Mouse (Mus musculus) limb, embryonic 13.5 days (tissue): Measurements from ENCODE around the gene Tnrc6a. TPM values are rescaled to one million over a fixed set of nuclear protein-coding genes. Genes with fewer than 3 reads are reported as not detected.

Experiments
- ATAC-seq: fragments of 200-750 bp; cut with Nextera tagmentation; 2 replicates; pipeline ENCODE4 v1.8.0; 2017; ENCODE audit warnings: low read depth, moderate number of reproducible peaks, moderate TSS enrichment; ENCODE audit not compliant: low FRiP score
- H3K27ac ChIP-seq: fragments of 300-500 bp; sonication (generic); 2 replicates; pipeline ENCODE4 v1.5.1; 2015; ENCODE audit warnings: inconsistent platforms, mild to moderate bottlenecking, moderate library complexity
- H3K27me3 ChIP-seq: fragments of 300-500 bp; sonication (generic); 2 replicates; pipeline ENCODE4 v1.6.1; 2015; ENCODE audit warnings: mild to moderate bottlenecking, inconsistent platforms
- H3K36me3 ChIP-seq: fragments of 300-500 bp; sonication (generic); 2 replicates; pipeline ENCODE4 v1.6.1; 2015; ENCODE audit warnings: inconsistent platforms, mild to moderate bottlenecking, moderate library complexity
- H3K4me1 ChIP-seq: fragments of 300-500 bp; sonication (generic); 2 replicates; pipeline ENCODE4 v1.6.1; 2015; ENCODE audit warnings: inconsistent platforms
- H3K4me2 ChIP-seq: fragments of 300-500 bp; sonication (generic); replicated peaks from 2 replicates; pipeline ENCODE4 v1.6.1; 2015; ENCODE audit warnings: inconsistent platforms, mild to moderate bottlenecking, moderate library complexity
- H3K4me3 ChIP-seq: fragments of 300-500 bp; sonication (generic); 2 replicates; pipeline ENCODE4 v1.5.1; 2015; ENCODE audit warnings: moderate library complexity, mild to moderate bottlenecking, inconsistent platforms
- H3K9ac ChIP-seq: fragments of 300-500 bp; sonication (generic); 2 replicates; pipeline ENCODE4 v1.6.1; 2015; ENCODE audit warnings: mild to moderate bottlenecking, inconsistent platforms
- H3K9me3 ChIP-seq: fragments of 300-500 bp; sonication (generic); 2 replicates; pipeline ENCODE4 v1.6.1; 2016; ENCODE audit warnings: inconsistent platforms
- WGBS: fragments of 180-500 bp; shearing (Covaris S2); methylation state at CpG from one replicate; pipeline ENCODE4 v1.1.7; 2015; 5-methylcytosine and 5-hydroxymethylcytosine counted together
- polyA plus RNA-seq: library from polyadenylated mRNA; unstranded; fragments of >200 nt; fragmentation: Nextera tagmentation; extraction: Ambion mirVana; gene quantifications from 2 replicates; pipeline ENCODE4 v1.2.1, GENCODE M21; 2015

Tnrc6a gene
- polyA plus RNA-seq, 1 experiment from 2014 or later: 63.3 TPM

GRCm38 (mm10) chr7:123172101-123172500, 48.4 kb downstream of the Tnrc6a start:
- Histone ChIP-seq H3K4me3 (no peak overlapping the region), H3K4me1 (no peaks in the 10 kb centered on the region), H3K9me3 (no peaks in the 10 kb centered on the region), H3K36me3 (peaks cover 92% of the 10 kb centered on the region), H3K27me3 (no peaks in the 10 kb centered on the region), H3K4me2 (no peak overlapping the region), H3K27ac (no peak overlapping the region), H3K9ac (no peak overlapping the region)
- no peak for ATAC-seq
- WGBS: 95% methylated on average over 5 of the region's 5 CpGs

- Histone ChIP-seq H3K27ac (no peak overlapping the region), H3K4me1 (no peaks in the 10 kb centered on the region), H3K4me3 (no peak overlapping the region), H3K4me2 (no peak overlapping the region), H3K9ac (no peak overlapping the region), H3K36me3 (peaks cover 85% of the 10 kb centered on the region), H3K9me3 (no peaks in the 10 kb centered on the region), H3K27me3 (no peaks in the 10 kb centered on the region)
- no peak for ATAC-seq
Observed at GRCm38 (mm10) chr7:123177215-123177614, 53.5 kb downstream of the Tnrc6a start.

- no peak for ATAC-seq
- Histone ChIP-seq H3K9me3 (no peaks in the 10 kb centered on the region), H3K4me1 (no peaks in the 10 kb centered on the region), H3K9ac (no peak overlapping the region), H3K27ac (no peak overlapping the region), H3K27me3 (no peaks in the 10 kb centered on the region), H3K36me3 (peaks cover 91% of the 10 kb centered on the region), H3K4me3 (no peak overlapping the region), H3K4me2 (no peak overlapping the region)
- WGBS: 88% methylated on average over 20 of the region's 20 CpGs
Observed at GRCm38 (mm10) chr7:123181787-123182701, 58.4 kb downstream of the Tnrc6a start.

- 93% methylated on average over 1 of the region's 1 CpGs for WGBS
- H3K9me3 ChIP-seq: no peaks in the 10 kb centered on the region
Observed at GRCm38 (mm10) chr7:123184891-123185290, 61.2 kb downstream of the Tnrc6a start.

GRCm38 (mm10) chr7:123186463-123186862, 62.8 kb downstream of the Tnrc6a start:
- Histone ChIP-seq H3K27me3 (no peaks in the 10 kb centered on the region), H3K27ac (no peak overlapping the region), H3K9ac (no peak overlapping the region), H3K4me3 (no peak overlapping the region), H3K9me3 (no peaks in the 10 kb centered on the region), H3K4me1 (no peaks in the 10 kb centered on the region), H3K4me2 (no peak overlapping the region), H3K36me3 (peaks cover 95% of the 10 kb centered on the region)
- WGBS: 81% methylated on average over 6 of the region's 6 CpGs
- no peak for ATAC-seq

More at GRCm38 (mm10) chr7:123184891-123185290, 61.2 kb downstream of the Tnrc6a start:
- peaks cover 95% of the 10 kb centered on the region for H3K36me3 ChIP-seq
- H3K27me3 ChIP-seq: no peaks in the 10 kb centered on the region
- no peak overlapping the region for H3K4me3 ChIP-seq
- no peaks in the 10 kb centered on the region for H3K4me1 ChIP-seq
- no peak overlapping the region for H3K4me2 ChIP-seq
- H3K9ac ChIP-seq: no peak overlapping the region
- no peak for ATAC-seq
- no peak overlapping the region for H3K27ac ChIP-seq

GRCm38 (mm10) chr7:123187246-123187645, 63.6 kb downstream of the Tnrc6a start:
- H3K27ac ChIP-seq: no peak overlapping the region
- H3K4me1 ChIP-seq: no peaks in the 10 kb centered on the region
- 81% methylated on average over 4 of the region's 4 CpGs for WGBS
- H3K4me2 ChIP-seq: no peak overlapping the region
- no peaks in the 10 kb centered on the region for H3K9me3 ChIP-seq
- peaks cover 95% of the 10 kb centered on the region for H3K36me3 ChIP-seq
- H3K4me3 ChIP-seq: no peak overlapping the region
- no peaks in the 10 kb centered on the region for H3K27me3 ChIP-seq
- ATAC-seq: no peak
- H3K9ac ChIP-seq: no peak overlapping the region

- peaks cover 95% of the 10 kb centered on the region for H3K36me3 ChIP-seq
- H3K4me2 ChIP-seq: no peak overlapping the region
- ATAC-seq: no peak
- H3K4me3 ChIP-seq: no peak overlapping the region
- no peak overlapping the region for H3K9ac ChIP-seq
- no peaks in the 10 kb centered on the region for H3K4me1 ChIP-seq
- H3K27ac ChIP-seq: no peak overlapping the region
- WGBS: 95% methylated on average over 3 of the region's 3 CpGs
- H3K9me3 ChIP-seq: no peaks in the 10 kb centered on the region
- H3K27me3 ChIP-seq: no peaks in the 10 kb centered on the region
Observed at GRCm38 (mm10) chr7:123188462-123188861, 64.8 kb downstream of the Tnrc6a start.

- Histone ChIP-seq H3K27me3 (no peaks in the 10 kb centered on the region), H3K4me3 (no peak overlapping the region), H3K4me2 (no peak overlapping the region), H3K27ac (no peak overlapping the region), H3K9me3 (no peaks in the 10 kb centered on the region), H3K36me3 (peaks cover 88% of the 10 kb centered on the region), H3K9ac (no peak overlapping the region), H3K4me1 (no peaks in the 10 kb centered on the region)
- ATAC-seq: no peak
- WGBS: 97% methylated on average over 8 of the region's 8 CpGs
Observed at GRCm38 (mm10) chr7:123189762-123190161, 66.1 kb downstream of the Tnrc6a start.

GRCm38 (mm10) chr7:123191731-123192130, 68.0 kb downstream of the Tnrc6a start:
- 90% methylated on average over 5 of the region's 5 CpGs for WGBS
- H3K9ac ChIP-seq: no peak overlapping the region
- no peaks in the 10 kb centered on the region for H3K4me1 ChIP-seq
- no peak overlapping the region for H3K4me3 ChIP-seq
- H3K4me2 ChIP-seq: no peak overlapping the region
- ATAC-seq: no peak
- no peaks in the 10 kb centered on the region for H3K27me3 ChIP-seq
- H3K36me3 ChIP-seq: peaks cover 84% of the 10 kb centered on the region
- no peaks in the 10 kb centered on the region for H3K9me3 ChIP-seq
- H3K27ac ChIP-seq: no peak overlapping the region

GRCm38 (mm10) chr7:123193201-123193600, 69.5 kb downstream of the Tnrc6a start:
- ATAC-seq: no peak
- 96% methylated on average over 12 of the region's 12 CpGs for WGBS
- H3K4me3 ChIP-seq: no peak overlapping the region
- peaks cover 71% of the 10 kb centered on the region for H3K36me3 ChIP-seq
- H3K27me3 ChIP-seq: no peaks in the 10 kb centered on the region
- no peak overlapping the region for H3K4me2 ChIP-seq
- no peak overlapping the region for H3K9ac ChIP-seq
- H3K27ac ChIP-seq: no peak overlapping the region
- no peaks in the 10 kb centered on the region for H3K9me3 ChIP-seq
- no peaks in the 10 kb centered on the region for H3K4me1 ChIP-seq

GRCm38 (mm10) chr7:123194696-123195095, 71.0 kb downstream of the Tnrc6a start:
- Histone ChIP-seq H3K9me3 (no peaks in the 10 kb centered on the region), H3K27ac (no peak overlapping the region), H3K27me3 (no peaks in the 10 kb centered on the region), H3K4me3 (no peak overlapping the region), H3K9ac (no peak overlapping the region), H3K4me1 (no peaks in the 10 kb centered on the region), H3K36me3 (peaks cover 56% of the 10 kb centered on the region), H3K4me2 (no peak overlapping the region)
- WGBS: 89% methylated on average over 8 of the region's 8 CpGs
- no peak for ATAC-seq

- no peaks in the 10 kb centered on the region for H3K27me3 ChIP-seq
- H3K4me2 ChIP-seq: no peak overlapping the region
- no peaks in the 10 kb centered on the region for H3K9me3 ChIP-seq
- H3K4me1 ChIP-seq: no peaks in the 10 kb centered on the region
- ATAC-seq: no peak
- H3K27ac ChIP-seq: no peak overlapping the region
- H3K4me3 ChIP-seq: no peak overlapping the region
- H3K36me3 ChIP-seq: peaks cover 38% of the 10 kb centered on the region
- WGBS: 88% methylated on average over 5 of the region's 5 CpGs
- H3K9ac ChIP-seq: no peak overlapping the region
Observed at GRCm38 (mm10) chr7:123196432-123196831, 72.7 kb downstream of the Tnrc6a start.

- Histone ChIP-seq H3K4me1 (no peaks in the 10 kb centered on the region), H3K4me3 (no peak overlapping the region), H3K4me2 (no peak overlapping the region), H3K27me3 (no peaks in the 10 kb centered on the region), H3K36me3 (peaks cover 18% of the 10 kb centered on the region), H3K27ac (no peak overlapping the region), H3K9ac (no peak overlapping the region), H3K9me3 (no peaks in the 10 kb centered on the region)
- WGBS: 71% methylated on average over 10 of the region's 10 CpGs
- ATAC-seq: no peak
Observed at GRCm38 (mm10) chr7:123198695-123199094, 75.0 kb downstream of the Tnrc6a start.
